Mouse (Mus musculus): ENCODE measurements around the gene Epha2.

Epha2 gene

DNA sequence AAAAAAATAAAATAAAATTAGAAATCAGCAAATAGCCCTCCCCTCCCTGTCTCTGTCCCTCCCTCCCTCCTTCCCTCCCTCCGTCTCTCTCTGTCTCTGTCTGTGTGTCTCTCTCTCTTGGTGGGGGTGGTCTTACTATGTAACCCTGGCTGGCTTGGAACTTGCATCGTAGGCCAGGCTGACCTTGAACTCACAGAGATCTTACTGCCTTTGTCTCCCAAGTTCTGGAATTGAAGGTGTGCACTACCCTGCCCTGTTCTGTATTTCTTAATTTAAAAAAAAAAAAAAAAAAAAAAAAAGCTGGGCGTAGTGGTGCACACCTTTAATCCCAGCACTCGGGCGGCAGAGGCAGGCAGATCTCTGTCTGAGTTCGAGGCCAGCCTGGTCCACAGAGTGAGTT lies 21.3 kb upstream of the Epha2 start:
- DNase-seq (ENCODE audit: extremely low read depth, low read depth), result no peak

DNA sequence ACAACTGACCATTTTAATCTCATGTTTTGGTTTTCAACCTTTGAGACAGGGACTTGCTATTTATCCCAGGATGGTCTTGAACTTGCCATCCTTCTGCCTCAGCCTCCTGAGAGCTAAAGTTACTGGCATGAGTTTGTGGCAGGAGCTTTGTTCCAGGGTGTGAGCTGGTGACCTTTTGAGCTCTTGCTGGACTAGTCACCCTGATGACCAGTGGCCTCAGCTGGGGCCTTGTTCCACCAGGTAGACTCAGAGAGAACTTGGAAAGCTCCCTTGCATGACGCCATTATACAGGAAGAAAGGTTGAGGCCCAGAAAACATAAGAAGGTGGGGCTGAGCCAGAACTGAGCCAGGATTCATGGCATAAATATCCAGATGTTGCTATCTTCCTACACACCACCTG lies 20.6 kb upstream of the Epha2 start:
- DNase-seq (ENCODE audit: extremely low read depth, low read depth), result no peak

DNA sequence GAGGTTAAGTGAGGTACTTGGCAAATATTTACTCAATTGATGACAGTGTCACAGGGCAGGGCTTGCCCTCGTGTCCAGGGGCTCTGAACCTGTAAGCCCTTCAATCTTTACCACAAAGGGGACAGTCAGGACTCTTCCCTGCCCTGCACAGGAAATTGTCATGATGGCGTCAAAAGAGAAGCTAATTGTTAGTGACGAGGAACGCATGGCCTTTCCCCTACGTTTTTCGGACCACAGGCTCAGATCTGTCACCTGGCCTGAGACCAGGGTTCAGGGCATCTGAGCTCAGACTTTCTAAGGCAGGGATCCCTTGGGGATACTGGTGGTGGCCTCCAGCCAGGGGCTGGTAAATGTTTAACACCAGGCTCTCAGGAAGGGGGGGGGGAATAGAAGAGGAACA lies 19.9 kb upstream of the Epha2 start:
- DNase-seq (ENCODE audit: extremely low read depth, low read depth), result no peak

DNA sequence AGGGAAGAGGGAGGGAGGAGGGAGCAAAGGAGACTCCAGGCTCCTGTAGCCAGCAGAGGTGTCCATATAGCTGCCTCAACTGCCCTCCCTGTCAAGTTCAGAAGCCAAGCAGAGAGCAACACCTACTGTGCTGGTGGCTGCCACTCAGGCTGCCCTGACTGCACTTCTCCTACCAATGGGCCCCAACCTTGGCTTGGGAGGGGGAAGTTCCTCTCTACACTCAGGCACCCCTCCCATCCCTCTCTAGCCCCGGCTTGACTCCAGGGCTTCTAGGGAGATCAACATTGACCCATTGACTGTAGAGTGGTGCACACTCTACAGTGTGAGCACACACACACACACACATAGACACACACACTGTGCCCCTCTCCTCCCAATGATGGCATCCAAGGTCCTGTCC lies 19.5 kb upstream of the Epha2 start:
- no peak for DNase-seq (ENCODE audit: extremely low read depth, low read depth)

DNA sequence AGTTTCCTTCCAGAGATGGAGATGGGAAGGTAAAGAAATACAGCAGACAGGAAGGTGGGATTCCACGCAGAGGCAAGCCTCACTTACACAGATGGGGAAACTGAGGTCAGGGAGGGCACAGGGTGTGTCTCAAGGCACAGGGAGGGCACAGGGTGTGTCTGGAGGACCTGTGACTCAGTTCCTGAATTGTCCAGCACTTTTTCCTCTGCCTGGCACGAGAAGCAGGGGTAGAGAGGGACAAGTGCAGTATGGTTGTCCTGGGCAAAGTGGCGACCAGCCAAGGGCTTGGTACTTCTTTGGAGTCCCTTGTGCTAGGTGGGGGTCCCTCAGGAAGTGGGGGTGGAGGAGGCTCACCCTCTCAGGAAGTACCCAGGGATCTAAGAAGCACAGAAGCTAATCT lies 19.0 kb upstream of the Epha2 start:
- no peak for DNase-seq (ENCODE audit: extremely low read depth, low read depth)

DNA sequence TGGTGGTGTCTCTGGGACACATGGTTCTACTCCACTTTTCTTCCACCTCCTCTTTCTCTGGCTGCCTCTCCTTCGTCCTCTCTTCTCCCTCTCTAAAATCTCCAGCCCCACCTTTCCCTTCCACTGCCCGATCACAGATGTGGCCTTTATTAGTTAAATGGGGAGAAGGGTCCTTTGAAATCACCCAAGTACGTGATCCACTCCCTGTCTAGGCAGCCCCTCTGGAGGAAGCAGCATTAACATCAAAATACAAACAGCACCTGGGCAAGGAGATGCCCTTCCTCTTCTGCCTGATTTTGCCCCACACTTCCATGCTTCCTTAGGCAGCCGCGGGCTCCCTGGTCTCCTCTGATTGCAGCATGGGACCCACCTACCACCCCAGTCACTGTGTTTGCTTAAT lies 18.4 kb upstream of the Epha2 start:
- DNase-seq (ENCODE audit: extremely low read depth, low read depth), result no peak

DNA sequence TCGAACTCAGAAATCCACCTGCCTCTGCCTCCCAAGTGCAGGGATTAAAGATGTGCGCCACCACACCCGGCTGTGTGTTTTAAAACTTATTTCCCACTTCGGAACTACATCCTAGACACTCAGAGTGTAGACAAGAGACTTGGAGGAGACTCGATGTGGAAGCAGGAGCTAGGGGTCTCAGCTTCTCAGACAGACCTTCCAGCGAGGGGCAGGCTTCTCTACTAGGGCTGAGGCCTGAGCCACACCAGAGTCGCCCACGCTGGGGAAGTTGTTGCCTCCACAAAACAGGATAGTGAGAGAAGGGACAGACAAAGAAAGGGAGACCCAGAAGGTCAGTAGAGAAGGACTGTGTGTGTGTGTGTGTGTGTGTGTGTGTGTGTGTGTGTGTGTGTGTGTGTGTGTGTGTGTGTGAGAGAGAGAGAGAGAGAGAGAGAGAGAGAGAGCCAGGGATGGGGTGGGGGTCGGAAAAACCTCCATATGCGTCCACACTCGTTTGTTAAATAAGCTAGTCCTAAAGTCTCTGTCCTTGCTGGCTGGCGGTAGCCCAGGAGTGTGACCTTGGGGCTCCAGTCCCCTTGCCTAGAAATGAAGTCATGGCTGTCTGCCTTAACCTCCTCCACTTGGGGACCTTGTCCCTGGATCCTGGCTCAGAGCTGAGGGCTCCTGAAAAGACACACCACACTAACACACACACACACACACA lies 17.7 kb upstream of the Epha2 start:
- DNase-seq (ENCODE audit: extremely low read depth, low read depth), result no peak

DNA sequence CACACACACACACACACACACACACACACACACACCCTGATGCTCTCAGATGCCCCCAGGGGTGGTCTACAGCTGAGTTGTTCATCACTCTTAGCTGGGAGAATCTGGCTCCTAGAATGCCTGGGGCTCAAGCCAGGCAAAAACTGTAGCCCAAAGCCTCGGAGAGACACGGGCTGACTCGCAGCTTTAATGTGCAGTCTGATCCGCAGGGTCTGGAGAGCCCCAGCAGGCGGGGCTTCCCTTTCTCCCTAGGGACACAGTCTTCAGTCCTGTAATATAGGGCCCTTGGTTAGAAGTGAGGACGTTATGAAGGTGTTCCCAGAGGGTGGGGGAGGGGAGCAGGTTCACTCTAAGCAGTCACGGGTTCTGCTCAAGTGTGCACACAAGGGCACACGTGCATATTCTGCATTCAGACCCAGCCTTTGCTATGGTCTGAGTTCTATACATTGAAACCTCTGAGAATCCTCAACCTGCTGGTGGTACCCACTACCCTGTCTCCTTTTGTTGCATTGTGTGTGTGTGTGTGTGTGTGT lies 17.1 kb upstream of the Epha2 start:
- no peak for DNase-seq (ENCODE audit: extremely low read depth, low read depth)

DNA sequence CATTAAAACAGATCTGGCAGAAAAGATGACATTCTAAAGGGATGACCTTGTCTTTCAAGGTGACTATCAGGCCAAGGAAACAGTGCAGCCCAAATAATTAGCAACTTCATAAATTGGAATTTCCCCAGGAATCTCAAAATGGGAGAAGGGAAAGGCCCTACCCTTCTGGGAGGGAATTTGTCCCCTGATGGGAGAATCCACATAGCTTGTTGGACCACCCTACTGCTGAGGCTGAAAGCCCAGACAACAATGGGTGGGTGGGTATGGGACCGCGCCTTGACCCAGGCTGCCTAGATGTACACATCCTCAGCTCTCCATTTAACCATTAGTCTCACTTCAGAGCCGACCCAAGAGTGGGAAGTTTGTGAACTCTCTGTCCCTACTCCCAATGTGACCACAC lies 16.6 kb upstream of the Epha2 start:
- no peak for DNase-seq (ENCODE audit: extremely low read depth, low read depth)

DNA sequence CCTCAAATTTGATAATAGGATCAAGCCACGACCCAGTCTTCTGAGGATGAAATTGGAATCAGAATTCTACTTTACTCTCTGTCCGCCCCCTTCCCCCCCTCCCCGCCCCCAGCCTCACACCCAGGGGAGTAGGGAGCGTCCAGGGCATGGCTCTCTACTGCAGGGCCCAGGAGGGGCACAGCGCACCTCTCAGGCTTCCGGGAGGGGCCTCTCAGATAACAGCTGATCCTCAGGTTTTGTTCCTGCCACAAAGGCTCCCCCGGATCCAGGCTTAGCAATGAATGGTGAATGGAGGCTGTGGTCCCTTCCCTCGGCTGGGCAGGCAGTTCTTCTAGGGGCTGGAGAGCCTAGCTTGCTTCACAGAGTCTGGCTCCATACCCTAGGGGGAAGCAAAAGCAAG lies 15.9 kb upstream of the Epha2 start:
- no peak for DNase-seq (ENCODE audit: extremely low read depth, low read depth)

DNA sequence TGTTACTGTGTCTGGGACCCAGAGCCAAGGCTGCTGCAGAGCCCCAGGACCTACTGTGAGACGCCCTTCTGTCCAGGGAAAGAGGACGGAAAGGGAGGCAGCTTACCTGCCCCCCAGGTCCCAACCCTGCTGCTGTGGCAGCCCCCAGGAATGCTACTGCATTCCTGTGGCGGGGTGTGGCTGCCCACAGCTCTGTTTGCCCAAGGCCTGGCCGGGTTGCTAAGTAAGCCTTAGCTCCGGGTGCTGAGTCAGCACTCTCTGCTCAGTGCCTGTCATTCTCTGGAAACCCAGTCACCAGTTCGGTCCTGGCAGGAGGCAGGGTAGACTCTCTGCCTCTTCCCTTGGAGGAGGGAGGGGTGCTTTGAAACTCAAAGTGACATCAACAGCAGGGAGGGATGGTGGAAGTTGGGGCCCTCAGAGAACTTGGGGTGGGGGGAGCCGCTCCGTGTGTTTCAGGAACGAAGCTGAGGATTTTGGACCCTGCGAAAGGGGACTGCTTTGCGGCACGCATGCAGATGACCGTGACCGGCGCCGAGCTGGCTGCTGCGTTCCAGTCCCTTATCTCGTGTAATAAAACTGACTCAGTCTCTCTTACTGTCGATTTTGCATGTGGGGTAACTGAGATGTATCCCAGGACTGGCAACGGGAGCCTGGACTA lies 14.1 kb upstream of the Epha2 start:
- no peak for DNase-seq (ENCODE audit: extremely low read depth, low read depth)

DNA sequence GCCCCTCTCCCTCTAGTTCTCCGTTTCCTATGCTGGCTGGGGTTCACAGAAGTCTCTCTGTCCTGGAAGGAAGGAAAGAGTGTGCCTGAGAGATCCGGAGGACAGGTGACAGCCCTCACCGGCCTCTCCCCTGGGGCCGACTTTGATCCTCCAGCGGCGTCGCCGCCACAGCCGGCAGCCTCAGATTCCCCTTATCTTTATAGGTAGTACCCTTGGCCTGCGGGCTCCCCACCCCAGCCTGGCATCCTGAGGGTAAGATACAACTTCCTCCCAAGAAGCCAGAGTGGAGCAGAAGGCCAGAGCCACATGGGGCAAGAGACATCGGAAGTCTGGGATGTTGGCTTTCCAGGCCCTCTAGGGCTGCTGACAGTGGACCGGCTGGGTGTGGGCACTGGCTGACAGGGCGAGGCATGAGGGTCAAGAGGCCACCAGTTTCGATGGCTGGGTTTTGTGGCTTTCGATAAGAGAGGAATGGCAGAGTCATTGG lies 13.5 kb upstream of the Epha2 start:
- DNase-seq (ENCODE audit: extremely low read depth, low read depth), result no peak

DNA sequence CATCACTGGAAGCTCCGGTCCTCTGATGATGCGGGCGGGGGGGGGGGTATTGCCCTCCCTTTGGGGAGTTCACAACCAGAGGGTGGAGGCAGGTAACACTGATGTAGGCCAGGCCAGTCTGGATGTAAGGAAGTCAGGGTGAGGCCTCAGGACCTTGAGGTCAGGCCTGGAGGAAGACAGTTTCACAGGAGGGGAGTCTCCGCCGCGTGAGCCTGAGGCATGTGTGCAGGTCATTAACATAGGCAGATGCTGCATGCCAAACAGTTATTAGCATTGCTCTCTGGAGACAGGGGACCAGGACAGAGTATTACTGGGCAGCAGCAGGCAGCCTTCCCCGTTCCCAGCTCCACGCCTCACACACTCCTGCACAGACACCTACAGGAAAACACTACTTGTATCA lies 12.9 kb upstream of the Epha2 start:
- no peak for DNase-seq (ENCODE audit: extremely low read depth, low read depth)

DNA sequence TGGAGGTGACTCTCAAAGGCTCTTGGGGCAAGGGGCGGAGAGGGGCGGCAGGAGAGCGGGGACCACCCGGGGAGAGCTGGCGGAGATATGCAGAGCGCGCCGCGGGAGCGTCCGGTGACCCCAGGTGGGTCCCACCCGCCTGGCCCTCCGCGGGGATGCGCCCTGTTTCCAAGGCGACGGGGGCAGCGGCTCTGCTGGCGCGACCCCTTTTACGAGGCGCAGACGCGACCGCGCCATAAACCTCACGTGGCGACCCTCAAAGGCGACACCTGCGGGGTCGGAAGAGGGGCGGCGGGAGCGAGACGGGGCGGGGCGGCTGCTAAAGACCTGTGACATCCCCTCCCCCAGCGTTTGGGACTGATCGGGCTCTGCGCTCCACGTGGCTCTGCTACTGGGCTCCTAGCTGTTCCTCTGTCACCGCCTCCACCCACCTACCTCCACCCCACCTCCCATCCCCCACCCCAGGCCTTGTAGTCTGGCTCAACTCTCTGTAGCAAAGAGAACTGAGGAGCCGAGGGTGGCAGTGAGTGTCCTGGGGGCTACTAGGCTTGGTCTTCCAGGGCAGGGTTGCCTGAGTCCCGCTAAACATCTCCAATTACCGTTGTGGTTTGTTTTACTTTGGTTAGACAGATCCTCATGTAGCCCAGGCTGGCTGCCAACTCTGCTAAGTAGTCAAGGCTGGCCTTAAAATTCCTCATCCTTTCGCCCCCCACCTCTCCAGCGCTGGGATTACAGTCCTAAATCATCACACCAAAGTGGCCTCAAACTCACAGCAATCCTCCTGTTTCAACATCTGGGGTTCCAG lies 9.3 kb upstream of the Epha2 start:
- no peak for DNase-seq (ENCODE audit: extremely low read depth, low read depth)

DNA sequence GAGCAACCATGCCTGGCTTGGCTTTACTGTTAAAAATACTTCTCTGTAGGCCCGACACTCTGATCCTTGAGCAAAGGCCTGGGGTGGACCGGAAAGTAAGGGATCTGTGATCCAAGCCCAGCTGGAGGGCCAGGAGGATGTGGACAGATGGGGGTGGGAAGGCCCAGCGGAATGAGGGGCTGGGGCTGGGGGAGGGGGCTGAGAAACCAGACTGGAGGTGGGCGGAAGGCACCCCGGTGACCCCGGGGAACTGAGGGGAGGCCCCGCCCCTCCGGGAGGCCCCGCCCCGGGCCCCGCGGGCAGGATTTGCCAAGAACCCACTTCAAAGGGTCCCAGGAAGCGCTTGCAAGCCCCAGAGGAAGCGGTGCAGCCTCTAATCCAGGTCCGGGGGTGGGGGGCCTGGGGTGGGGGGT lies 5.3 kb upstream of the Epha2 start:
- DNase-seq (ENCODE audit: extremely low read depth, low read depth), result no peak

DNA sequence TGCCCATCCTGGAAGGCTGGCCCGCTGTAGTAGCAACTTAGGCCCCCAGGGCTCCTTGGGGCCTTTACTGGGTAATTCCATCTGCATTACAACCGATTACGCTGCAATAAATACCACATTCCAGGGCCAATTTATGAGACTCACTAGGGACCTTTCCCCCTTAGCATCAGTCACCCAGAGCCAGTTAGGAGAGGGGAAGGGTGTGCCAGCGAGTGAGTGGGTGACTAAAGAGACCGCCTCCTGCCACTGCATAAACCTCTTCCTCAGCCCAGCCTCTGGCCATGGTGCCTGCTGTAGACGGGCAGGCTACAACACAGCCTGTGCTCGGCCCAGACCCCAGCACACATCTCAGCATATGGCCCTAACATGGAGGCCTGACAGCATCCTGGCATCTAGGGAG lies 3.1 kb upstream of the Epha2 start:
- no peak for DNase-seq (ENCODE audit: extremely low read depth, low read depth)

DNA sequence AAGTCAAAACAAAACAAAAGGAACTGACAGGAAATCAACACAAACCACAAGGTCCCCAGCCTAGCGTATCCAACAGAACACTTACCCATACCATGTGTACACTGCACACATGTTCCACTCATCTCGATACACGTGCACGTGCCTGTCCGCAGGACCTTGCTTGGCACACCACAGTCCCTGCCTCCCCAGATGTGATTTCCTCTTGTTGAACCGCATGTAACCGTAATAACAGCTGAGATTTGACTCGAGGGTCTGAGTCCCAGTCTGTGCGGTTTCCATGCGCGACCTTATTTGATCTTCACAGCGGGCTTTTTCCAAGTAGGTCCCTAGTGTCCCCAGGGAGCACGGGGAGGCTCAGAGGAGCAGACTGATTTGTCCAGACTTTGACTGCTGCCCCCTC lies 1.7 kb upstream of the Epha2 start:
- no peak for DNase-seq (ENCODE audit: extremely low read depth, low read depth)

DNA sequence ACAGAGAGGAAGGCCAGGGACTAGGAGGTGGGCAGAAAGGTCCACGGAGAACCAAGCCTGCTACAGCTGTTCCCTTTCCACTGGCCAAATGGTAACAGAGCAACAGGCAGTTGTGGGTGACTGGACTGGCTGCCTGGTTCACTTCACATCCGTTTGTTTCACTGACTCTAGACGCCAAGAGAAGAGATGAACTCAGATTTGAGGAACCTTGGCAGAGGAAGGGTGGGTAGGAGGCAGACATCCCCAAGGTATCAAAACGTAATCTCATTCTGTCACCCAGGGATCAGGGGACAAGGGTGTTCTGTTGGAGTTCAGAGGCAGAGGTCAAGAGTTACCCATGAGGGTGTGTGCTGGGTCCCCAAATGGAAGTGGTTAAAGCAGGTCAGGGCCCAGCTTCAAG lies 844 bp upstream of the Epha2 start:
- DNase-seq (ENCODE audit: extremely low read depth, low read depth), result no peak

DNA sequence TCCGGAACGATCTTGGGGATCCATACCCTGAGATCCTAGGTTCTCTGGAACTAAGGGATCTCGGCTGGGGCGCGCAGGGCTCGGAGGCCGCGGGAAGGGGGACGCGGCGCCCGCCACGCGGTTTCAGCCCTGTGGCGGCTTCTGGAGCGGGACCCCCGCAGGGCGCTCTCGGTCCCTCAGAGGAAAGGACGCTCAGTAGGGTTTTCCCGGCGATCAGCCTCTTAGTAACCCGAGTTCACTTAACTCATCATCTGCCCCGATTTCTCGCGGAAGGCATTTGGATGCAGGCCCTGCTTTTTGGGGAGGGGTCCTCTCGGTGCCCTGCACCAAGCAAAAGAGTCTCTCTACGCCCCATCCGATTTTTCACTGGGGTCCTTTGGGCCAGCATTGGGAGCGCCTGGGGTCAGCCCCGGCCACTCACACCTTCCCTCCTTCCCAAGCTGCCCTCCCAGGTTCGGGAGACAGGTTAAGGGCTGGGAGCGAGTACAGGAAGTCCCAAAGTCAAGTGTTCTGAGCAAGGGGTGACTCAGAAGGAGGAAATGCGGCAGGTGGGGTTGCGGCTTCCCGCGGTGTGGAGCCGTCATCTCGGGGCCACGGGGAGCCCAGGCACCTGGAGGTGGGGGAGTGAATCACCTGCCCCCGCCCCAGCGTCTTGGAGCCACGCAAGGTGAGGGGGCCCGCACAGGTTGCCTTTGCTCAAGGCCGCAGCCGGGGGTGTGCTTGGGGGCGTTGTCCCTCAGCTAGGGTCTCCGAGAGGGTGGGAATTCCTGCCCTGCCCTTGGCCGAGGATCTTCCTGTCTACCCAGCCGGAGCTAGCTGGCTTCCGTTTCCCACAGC lies 769 bp downstream of the Epha2 start:
- DNase-seq (ENCODE audit: extremely low read depth, low read depth), result no peak

DNA sequence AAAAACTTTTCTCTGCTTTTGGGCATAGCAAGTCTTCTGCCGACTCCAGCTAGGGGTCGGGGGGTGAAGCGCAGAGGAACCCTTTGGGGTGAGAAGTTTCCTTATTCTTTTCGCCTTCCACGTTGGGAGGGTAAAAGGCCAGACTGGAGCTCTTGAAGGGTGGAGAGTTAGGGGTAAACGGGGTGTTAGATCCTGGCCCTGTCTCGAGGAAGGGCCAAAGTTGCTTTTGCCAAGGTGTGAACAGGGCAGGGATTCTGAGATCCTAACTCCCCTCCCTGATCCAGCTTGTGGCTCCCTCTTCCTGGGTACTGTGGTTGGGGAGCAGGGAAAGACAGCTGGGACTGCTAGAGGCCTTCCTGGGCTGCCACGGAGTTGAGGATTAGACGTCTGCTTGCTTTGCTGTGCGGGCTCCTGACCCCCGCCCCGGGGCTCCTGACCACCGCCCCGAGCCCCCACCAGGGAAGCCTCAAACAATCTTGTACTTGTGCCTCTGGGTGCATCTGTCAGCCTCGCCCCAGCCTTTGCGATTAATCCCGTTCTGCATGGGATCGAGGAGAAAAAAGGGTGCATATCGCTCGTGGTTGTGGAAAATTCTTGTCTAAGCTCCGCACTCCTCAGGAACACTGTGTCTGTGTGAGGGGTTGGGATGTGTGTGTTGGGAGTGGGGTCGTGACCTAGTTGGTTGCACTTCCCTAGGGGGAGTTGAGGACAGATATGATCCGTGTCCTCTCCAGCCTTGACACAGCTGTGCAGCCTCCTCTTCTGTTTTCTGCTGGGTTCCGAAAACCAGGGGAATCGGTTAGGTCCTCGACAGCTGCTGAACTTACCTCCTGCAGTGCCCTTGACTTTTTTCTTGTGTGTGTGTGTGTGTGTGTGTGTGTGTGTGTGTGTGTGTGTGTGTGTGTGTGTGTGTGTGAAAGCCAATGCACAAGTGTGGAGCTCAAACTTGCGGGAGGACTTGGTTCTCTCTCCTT lies 1.7 kb downstream of the Epha2 start:
- DNase-seq (ENCODE audit: extremely low read depth, low read depth), result no peak

Measured in MEL-GATA-1-ER (cell line).